Mouse (Mus musculus) stomach, postnatal 0 days (tissue): ENCODE data around the gene Pde4dip. TPM values are rescaled to one million over a fixed set of nuclear protein-coding genes. Genes with fewer than 3 reads are reported as not detected.

ENCODE experiments used
- ATAC-seq: fragments of 200-750 bp; cut with Nextera tagmentation; 2 replicates; pipeline ENCODE4 v1.8.0; 2017; ENCODE audit not compliant: low FRiP score, low TSS enrichment
- DNase-seq: peaks from one replicate; pipeline ENCODE4 v3.0.0-alpha.2; 2016; ENCODE audit warnings: low spot score
- H3K27ac ChIP-seq: fragments of 300-500 bp; sonication (generic); replicated peaks from 2 replicates; pipeline ENCODE4 v1.5.1; 2014; ENCODE audit warnings: mild to moderate bottlenecking, control low read depth
- H3K27me3 ChIP-seq: fragments of 300-500 bp; sonication (generic); 2 replicates; pipeline ENCODE4 v1.6.1; 2014; ENCODE audit warnings: low read length; ENCODE audit not compliant: control insufficient read depth, insufficient read depth
- H3K36me3 ChIP-seq: fragments of 300-500 bp; sonication (generic); 2 replicates; pipeline ENCODE4 v1.6.1; 2014; ENCODE audit warnings: low read length, mixed read lengths; ENCODE audit not compliant: control insufficient read depth, insufficient read depth
- H3K4me1 ChIP-seq: fragments of 300-500 bp; sonication (generic); replicated peaks from 2 replicates; pipeline ENCODE4 v1.6.1; 2014; ENCODE audit warnings: antibody characterized with exemption; ENCODE audit not compliant: control insufficient read depth, insufficient read depth
- H3K4me2 ChIP-seq: fragments of 300-500 bp; sonication (generic); replicated peaks from 2 replicates; pipeline ENCODE4 v1.6.1; 2014; ENCODE audit warnings: low read depth, mild to moderate bottlenecking, control low read depth, moderate library complexity
- H3K4me3 ChIP-seq: fragments of 300-500 bp; sonication (generic); 2 replicates; pipeline ENCODE4 v1.5.1; 2014; ENCODE audit warnings: low read depth, low read length, control low read depth
- H3K9ac ChIP-seq: fragments of 300-500 bp; sonication (generic); 2 replicates; pipeline ENCODE4 v1.6.1; 2014; ENCODE audit warnings: mild to moderate bottlenecking, low read length, control low read depth, mixed read lengths
- H3K9me3 ChIP-seq: fragments of 300-500 bp; sonication (generic); 2 replicates; pipeline ENCODE4 v1.6.1; 2016; ENCODE audit warnings: low read length; ENCODE audit not compliant: control insufficient read depth
- CTCF ChIP-seq: IDR thresholded peaks from 2 replicates; pipeline ENCODE4 v1.5.1; 2016; ENCODE audit warnings: antibody characterized with exemption, low read depth, mild to moderate bottlenecking, moderate library complexity
- EP300 ChIP-seq: optimal IDR thresholded peaks from 2 replicates; pipeline ENCODE3; 2016; ENCODE audit warnings: antibody characterized with exemption
- WGBS: fragments of 180-500 bp; shearing (Covaris S2); extraction: QIAGEN DNeasy Blood & Tissue Kit; methylation state at CpG from one replicate; pipeline ENCODE4 v1.1.7; 2014; 5-methylcytosine and 5-hydroxymethylcytosine counted together
- polyA plus RNA-seq: library from polyadenylated mRNA; unstranded; fragments of >200 nt; fragmentation: Nextera tagmentation; extraction: Ambion mirVana; gene quantifications from 2 replicates; pipeline ENCODE4 v1.2.1, GENCODE M21; 2015

Gene Pde4dip
- polyA plus RNA-seq, 1 experiment from 2014 or later, result 9.9 TPM

DNA sequence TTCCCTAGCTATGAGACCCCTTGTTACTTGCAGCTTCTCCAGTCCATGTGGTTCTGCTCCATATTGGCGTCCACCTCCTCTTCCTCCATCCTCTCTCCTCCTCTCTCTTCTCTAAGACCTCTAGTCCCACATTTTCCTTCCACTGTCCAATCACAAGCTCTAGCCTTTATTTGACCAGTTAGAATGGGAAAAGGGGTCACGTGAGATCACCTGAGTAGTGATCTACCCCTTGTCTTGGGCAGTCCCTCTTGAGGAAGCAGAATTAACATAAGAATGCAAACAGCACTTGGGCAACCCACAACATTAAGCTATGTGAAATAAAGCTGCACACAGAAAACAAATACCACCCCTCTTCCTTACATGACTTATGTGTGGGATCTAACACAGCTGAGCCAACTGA is 160.7 kb downstream of the Pde4dip start:
- ATAC-seq (no peak), DNase-seq (no peak)
- H3K27me3 ChIP-seq, result no peaks in the 10 kb centered on the region
- TF ChIP-seq CTCF, result no peak
- TF ChIP-seq EP300, result no peak
- H3K9ac ChIP-seq, result no peak overlapping the region
- H3K27ac ChIP-seq, result no peak overlapping the region
- 86% methylated on average over 2 of the region's 2 CpGs for WGBS
- H3K36me3 ChIP-seq, result no peaks in the 10 kb centered on the region
- no peak overlapping the region for H3K4me2 ChIP-seq
- 0 out of 2 replicates have a peak, but pooled peaks cover 4% of the 10 kb centered on the region for H3K9me3 ChIP-seq
- H3K4me3 ChIP-seq, result no peak overlapping the region
- H3K4me1 ChIP-seq, result no peaks in the 10 kb centered on the region

DNA sequence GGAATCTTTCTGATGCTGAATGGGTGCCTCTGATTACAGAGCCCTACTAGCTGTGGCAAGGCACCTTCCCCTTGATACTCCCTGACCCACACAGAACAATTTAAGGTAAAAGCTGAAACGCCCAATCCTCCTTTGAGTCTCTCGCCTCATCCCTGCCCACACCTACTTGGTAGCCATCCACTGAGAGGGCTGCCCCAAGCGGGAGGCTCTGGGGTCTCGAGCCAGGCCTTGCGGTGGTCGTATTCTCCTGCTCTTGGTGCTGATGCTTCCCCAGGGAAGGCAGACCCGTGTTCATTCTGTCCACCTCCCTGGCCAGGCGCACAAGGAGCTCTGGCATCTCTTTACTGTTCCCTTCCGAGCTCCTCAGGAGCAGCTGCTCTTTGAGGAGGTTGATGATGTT is 169.4 kb downstream of the Pde4dip start:
- H3K4me3 ChIP-seq, result no peak overlapping the region
- DNase-seq (no peak), ATAC-seq (no peak)
- no peaks in the 10 kb centered on the region for H3K36me3 ChIP-seq
- no peak overlapping the region for H3K4me2 ChIP-seq
- H3K9ac ChIP-seq, result no peak overlapping the region
- no peak for TF ChIP-seq EP300
- no peak for TF ChIP-seq CTCF
- WGBS, result 80% methylated on average over 9 of the region's 9 CpGs
- no peak overlapping the region for H3K27ac ChIP-seq
- H3K27me3 ChIP-seq, result no peaks in the 10 kb centered on the region
- 0 out of 2 replicates have a peak, but pooled peaks cover 4% of the 10 kb centered on the region for H3K9me3 ChIP-seq
- no peaks in the 10 kb centered on the region for H3K4me1 ChIP-seq

DNA sequence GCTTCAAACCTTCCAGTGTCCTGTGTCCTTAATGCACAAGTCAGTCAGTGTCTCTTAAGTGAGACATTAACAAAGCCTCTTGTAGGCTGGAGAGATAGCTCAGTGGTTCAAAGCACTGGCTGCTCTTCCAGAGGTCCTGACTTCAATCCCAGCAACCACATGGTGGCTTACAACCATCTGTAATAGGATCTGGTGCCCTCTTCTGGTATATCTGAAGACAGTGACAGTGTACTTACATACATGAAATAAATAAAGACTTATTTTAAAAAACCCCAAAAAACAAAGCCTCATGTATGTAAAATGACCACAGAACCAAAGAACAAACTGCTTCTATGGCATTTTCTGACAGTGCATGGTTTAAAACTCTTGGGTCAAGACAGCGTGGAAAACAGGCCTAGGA is 172.6 kb downstream of the Pde4dip start:
- Histone ChIP-seq H3K27me3 (no peaks in the 10 kb centered on the region), H3K9ac (no peak overlapping the region), H3K9me3 (no peaks in the 10 kb centered on the region), H3K4me3 (no peak overlapping the region), H3K4me1 (no peaks in the 10 kb centered on the region), H3K36me3 (no peaks in the 10 kb centered on the region), H3K4me2 (no peak overlapping the region), H3K27ac (no peak overlapping the region)
- TF ChIP-seq EP300 (no peak), CTCF (peak; percentile 28; the same call in 1 of the 2 replicates)
- ATAC-seq (no peak), DNase-seq (no peak)
- WGBS, result 85% methylated on average over 1 of the region's 1 CpGs

DNA sequence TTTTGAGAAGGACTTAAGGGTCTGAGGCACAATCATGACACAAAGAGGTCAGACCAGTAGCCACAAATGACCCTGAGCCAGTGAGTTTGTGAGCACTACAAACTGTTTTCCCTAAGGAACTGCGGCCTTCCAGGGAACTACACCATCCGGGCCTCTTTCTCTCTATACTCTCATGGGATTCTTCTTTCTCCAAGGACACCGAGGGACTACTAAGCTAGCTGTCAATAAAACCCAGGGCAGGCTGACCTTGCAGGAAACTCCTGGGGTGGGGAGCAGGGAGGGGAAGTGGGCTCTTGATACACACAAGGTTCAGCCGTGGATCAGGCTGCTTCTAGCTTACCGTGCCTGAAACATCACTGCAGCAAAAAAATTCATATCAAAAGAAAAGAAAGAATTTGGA is 177.6 kb downstream of the Pde4dip start:
- no peak overlapping the region for H3K4me3 ChIP-seq
- no peaks in the 10 kb centered on the region for H3K27me3 ChIP-seq
- H3K9ac ChIP-seq, result no peak overlapping the region
- no peak overlapping the region for H3K27ac ChIP-seq
- no peak overlapping the region for H3K4me2 ChIP-seq
- DNase-seq (no peak), ATAC-seq (no peak)
- no peaks in the 10 kb centered on the region for H3K36me3 ChIP-seq
- H3K4me1 ChIP-seq, result no peaks in the 10 kb centered on the region
- no peaks in the 10 kb centered on the region for H3K9me3 ChIP-seq
- TF ChIP-seq CTCF (no peak), EP300 (no peak)
- WGBS, result 49% methylated on average over 5 of the region's 5 CpGs

DNA sequence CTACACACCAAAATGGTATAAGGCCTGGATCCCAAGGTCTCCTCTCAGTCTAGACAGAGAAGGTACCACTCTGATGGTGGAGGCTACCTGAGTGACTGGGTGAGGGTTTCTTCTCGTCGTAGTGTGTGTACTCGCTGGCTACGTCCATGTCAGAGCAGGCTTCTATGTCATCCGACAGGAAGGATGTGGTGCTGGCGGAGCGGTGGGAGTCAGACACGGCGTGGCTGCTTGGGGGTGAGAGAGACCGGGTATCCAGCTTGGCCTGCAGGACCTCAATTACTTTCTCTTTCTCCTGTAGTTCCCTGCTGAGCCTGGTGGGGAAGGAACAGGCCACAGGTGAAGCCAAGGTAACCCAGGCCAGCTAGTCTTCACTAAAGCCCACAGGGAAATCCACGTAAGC is 178.4 kb downstream of the Pde4dip start:
- DNase-seq, result no peak
- TF ChIP-seq EP300 (no peak), CTCF (no peak)
- Histone ChIP-seq H3K9ac (no peak overlapping the region), H3K4me1 (no peaks in the 10 kb centered on the region), H3K4me2 (no peak overlapping the region), H3K36me3 (no peaks in the 10 kb centered on the region), H3K27ac (no peak overlapping the region), H3K27me3 (no peaks in the 10 kb centered on the region), H3K9me3 (no peaks in the 10 kb centered on the region), H3K4me3 (no peak overlapping the region)
- WGBS, result 87% methylated on average over 11 of the region's 11 CpGs
- no peak for ATAC-seq

DNA sequence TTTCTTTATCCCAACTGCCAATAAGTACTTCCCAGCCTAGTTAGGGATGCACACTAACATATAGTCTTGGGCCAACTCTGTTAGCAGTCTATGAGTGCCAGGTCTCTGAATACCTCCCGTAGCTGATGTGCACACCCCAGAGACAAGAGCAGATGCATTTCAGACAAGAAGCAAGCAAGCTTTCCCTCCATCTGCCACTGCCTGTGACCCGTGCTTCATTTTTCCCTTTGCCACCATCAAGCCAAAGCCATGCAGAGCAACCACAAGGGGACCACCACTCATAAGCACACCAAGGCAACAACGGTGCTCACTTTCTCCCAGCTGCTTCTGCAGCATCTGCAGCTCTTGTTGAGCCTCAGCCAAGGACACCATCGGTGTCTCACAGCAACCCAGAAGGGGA is 181.9 kb downstream of the Pde4dip start:
- H3K27me3 ChIP-seq, result no peaks in the 10 kb centered on the region
- DNase-seq, result no peak
- WGBS, result 88% methylated on average over 4 of the region's 4 CpGs

More for the DNA sequence above, 181.9 kb downstream of the Pde4dip start:
- ATAC-seq, result no peak
- H3K9me3 ChIP-seq, result no peaks in the 10 kb centered on the region
- H3K4me2 ChIP-seq, result no peak overlapping the region
- H3K4me1 ChIP-seq, result no peaks in the 10 kb centered on the region
- no peak overlapping the region for H3K4me3 ChIP-seq
- H3K36me3 ChIP-seq, result no peaks in the 10 kb centered on the region
- H3K27ac ChIP-seq, result no peak overlapping the region
- no peak overlapping the region for H3K9ac ChIP-seq
- no peak for TF ChIP-seq EP300
- no peak for TF ChIP-seq CTCF
